Mouse (Mus musculus) liver, embryonic 15.5 days (tissue): ENCODE measurements around the gene Lrrc20. TPM values are rescaled to one million over a fixed set of nuclear protein-coding genes. Genes with fewer than 3 reads are reported as not detected.
"Not testable (repeated sequence)": the region's sequence is repeated elsewhere in the genome, so short reads cannot be mapped to it uniquely, and the experiment has no call there.

Source experiments
- ATAC-seq: fragments of 200-750 bp; cut with Nextera tagmentation; 2 replicates; pipeline ENCODE4 v1.8.0; 2017; ENCODE audit warnings: moderate number of reproducible peaks, mild to moderate bottlenecking, moderate library complexity; ENCODE audit not compliant: insufficient read depth
- H3K27ac ChIP-seq: fragments of 300-500 bp; sonication (generic); replicated peaks from 2 replicates; pipeline ENCODE4 v1.5.1; 2015; ENCODE audit warnings: mild to moderate bottlenecking, inconsistent platforms
- H3K27me3 ChIP-seq: fragments of 300-500 bp; sonication (generic); 2 replicates; pipeline ENCODE4 v1.6.1; 2015; ENCODE audit warnings: mild to moderate bottlenecking, inconsistent platforms
- H3K36me3 ChIP-seq: fragments of 300-500 bp; sonication (generic); replicated peaks from 2 replicates; pipeline ENCODE4 v1.6.1; 2015; ENCODE audit warnings: moderate library complexity, mild to moderate bottlenecking, inconsistent platforms
- H3K4me1 ChIP-seq: fragments of 300-500 bp; sonication (generic); replicated peaks from 2 replicates; pipeline ENCODE4 v1.6.1; 2015; ENCODE audit warnings: inconsistent platforms
- H3K4me2 ChIP-seq: fragments of 300-500 bp; sonication (generic); 2 replicates; pipeline ENCODE4 v1.6.1; 2015; ENCODE audit warnings: moderate library complexity, mild to moderate bottlenecking, inconsistent platforms
- H3K4me3 ChIP-seq: fragments of 300-500 bp; sonication (generic); replicated peaks from 2 replicates; pipeline ENCODE4 v1.5.1; 2015; ENCODE audit warnings: mild to moderate bottlenecking, inconsistent platforms
- H3K9ac ChIP-seq: fragments of 300-500 bp; sonication (generic); 2 replicates; pipeline ENCODE4 v1.6.1; 2015; ENCODE audit warnings: moderate library complexity, mild to moderate bottlenecking, inconsistent platforms
- H3K9me3 ChIP-seq: fragments of 300-500 bp; sonication (generic); replicated peaks from 2 replicates; pipeline ENCODE4 v1.6.1; 2016; ENCODE audit warnings: inconsistent platforms
- WGBS: fragments of 180-500 bp; shearing (Covaris S2); methylation state at CpG from one replicate; pipeline ENCODE4 v1.1.7; 2015; ENCODE audit warnings: mixed read lengths; ENCODE audit not compliant: insufficient replicate concordance; 5-methylcytosine and 5-hydroxymethylcytosine counted together
- polyA plus RNA-seq: library from polyadenylated mRNA; unstranded; fragments of >200 nt; fragmentation: Nextera tagmentation; extraction: Ambion mirVana; gene quantifications from 2 replicates; pipeline ENCODE4 v1.2.1, GENCODE M21; 2015

The Lrrc20 gene
- polyA plus RNA-seq, 1 experiment from 2014 or later, result 5.8 TPM

DNA sequence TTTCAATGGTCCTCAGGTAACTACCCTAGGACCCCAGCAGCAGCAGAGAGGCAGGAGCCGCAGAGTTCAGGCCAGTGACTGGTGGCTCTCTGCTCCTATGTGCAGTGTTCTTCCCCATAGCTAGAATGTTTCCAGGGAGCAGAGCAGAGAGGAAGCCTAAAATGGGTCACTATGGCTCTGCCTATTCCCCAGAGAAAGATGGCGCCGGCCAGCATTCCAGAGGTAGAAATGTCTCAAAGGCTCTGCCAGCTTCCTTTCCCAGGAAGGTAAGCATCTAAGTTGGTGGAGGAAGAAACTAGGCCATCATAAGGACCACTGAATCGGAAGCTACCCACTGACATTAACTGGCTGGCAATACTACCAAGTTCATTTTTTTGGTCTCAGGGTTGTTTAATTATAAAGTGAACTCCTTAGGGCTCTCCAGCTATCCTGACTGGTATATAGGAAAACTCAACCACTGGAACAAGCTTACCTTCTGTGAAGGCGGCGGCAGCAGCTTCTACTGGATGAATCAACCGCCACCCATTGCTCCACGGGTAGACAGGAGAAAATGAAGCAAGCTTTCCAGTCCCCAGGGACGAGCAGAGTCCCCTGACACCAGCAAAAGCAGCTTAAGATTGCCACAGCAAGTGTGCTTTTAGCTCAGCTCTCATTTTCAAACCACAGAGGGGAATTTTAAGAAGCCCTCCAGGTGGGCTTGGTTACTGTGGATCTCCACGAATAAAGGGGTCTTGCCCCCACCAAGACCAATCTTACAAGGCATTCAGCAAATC is 27.8 kb upstream of the Lrrc20 start:
- Histone ChIP-seq H3K4me1 (peaks cover 84% of the 10 kb centered on the region), H3K4me3 (no peak overlapping the region), H3K27ac (no peak overlapping the region), H3K4me2 (no peak overlapping the region), H3K27me3 (no peaks in the 10 kb centered on the region), H3K36me3 (peaks cover 42% of the 10 kb centered on the region), H3K9me3 (no peaks in the 10 kb centered on the region), H3K9ac (no peak overlapping the region)
- WGBS, result 76% methylated on average over 10 of the region's 10 CpGs
- ATAC-seq, result no peak

- peaks cover 79% of the 10 kb centered on the region for H3K4me1 ChIP-seq
- no peak overlapping the region for H3K4me3 ChIP-seq
- no peak for ATAC-seq
- H3K27me3 ChIP-seq, result no peaks in the 10 kb centered on the region
- peak overlapping the region; percentile 38; the same call in 1 of the 2 replicates for H3K4me2 ChIP-seq
- H3K36me3 ChIP-seq, result peaks cover 42% of the 10 kb centered on the region
- H3K9me3 ChIP-seq, result no peaks in the 10 kb centered on the region
- WGBS, result 31% methylated on average over 3 of the region's 3 CpGs
- H3K27ac ChIP-seq, result peak overlapping the region; percentile 2; the same call in 1 of the 2 replicates
- no peak overlapping the region for H3K9ac ChIP-seq
These were observed 26.8 kb upstream of the Lrrc20 start for GRCm38 (mm10) chr10:61448834-61449233.

GRCm38 (mm10) chr10:61451463-61451930 is 24.1 kb upstream of the Lrrc20 start:
- Histone ChIP-seq H3K4me3 (peak overlapping the region; percentile 99), H3K9ac (peak overlapping the region; percentile 90), H3K27ac (peak overlapping the region; percentile 91), H3K4me1 (peaks cover 54% of the 10 kb centered on the region), H3K9me3 (no peaks in the 10 kb centered on the region), H3K4me2 (peak overlapping the region; percentile 88), H3K27me3 (no peaks in the 10 kb centered on the region), H3K36me3 (peaks cover 40% of the 10 kb centered on the region)
- peak; percentile 50 for ATAC-seq
- under 1% methylated on average over 8 of the region's 8 CpGs for WGBS

DNA sequence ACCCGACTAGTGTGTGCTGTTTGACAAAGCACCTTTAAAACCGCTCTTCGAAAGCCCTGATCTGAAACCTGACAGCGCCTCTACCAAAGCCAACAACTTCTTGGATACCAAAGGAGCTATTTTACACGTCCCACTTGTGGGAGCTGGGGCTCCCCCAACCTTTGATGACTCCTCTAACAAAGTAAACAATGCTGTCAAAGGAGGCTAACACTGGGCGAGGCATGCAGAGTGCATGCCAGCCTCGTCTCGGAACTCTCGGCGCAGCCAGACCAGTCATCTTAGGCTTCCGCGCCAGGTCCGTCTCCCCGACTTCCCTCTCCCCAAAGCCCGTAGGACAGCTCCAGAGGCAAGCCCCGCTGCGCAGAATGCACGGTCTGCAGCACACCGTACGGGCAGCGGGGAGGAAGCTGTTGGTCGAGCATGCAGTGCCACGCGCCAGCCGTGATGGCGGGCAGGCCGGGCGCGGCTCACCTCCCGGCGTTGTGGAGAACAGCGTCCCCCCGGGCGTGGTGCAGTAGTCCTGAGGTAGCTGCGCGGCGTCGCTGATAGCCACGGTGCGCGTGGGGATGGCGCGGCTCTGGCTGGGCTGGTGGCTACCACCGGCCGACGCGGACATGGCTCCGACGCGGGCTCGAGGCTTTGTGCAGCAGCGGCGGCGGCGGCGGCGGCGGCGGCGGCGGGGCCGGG is 23.5 kb upstream of the Lrrc20 start:
- 0% methylated on average over 62 of the region's 62 CpGs for WGBS
- H3K27me3 ChIP-seq, result no peaks in the 10 kb centered on the region
- H3K4me1 ChIP-seq, result peaks cover 48% of the 10 kb centered on the region
- H3K27ac ChIP-seq, result peak overlapping the region; percentile 91
- peak overlapping the region; percentile 99 for H3K4me3 ChIP-seq
- ATAC-seq, result peak; percentile 53
- H3K4me2 ChIP-seq, result peak overlapping the region; percentile 88
- H3K9ac ChIP-seq, result peak overlapping the region; percentile 90
- peaks cover 34% of the 10 kb centered on the region for H3K36me3 ChIP-seq
- H3K9me3 ChIP-seq, result no peaks in the 10 kb centered on the region

DNA sequence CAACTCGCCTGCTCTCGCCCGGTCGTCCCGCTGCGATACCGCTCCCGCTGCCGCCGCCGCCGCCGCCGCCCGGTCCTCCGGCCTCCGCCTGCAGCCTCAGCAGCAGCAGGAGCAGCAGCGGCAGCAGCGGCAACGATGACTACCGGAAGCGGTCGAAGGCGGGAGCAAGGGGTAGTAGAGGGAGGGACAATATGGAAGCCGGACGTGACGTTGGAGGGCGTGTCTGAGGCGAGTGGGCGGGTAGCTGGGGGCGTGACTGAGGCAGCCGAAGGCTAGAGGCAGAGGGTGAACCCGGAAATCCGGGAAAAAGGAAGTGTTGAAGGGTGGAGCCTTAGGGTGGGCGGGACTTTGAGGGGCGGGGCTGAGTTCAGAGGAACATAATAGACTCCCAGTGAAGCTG is 23.0 kb upstream of the Lrrc20 start, which contains the start of gene Eif4ebp2:
Gene Eif4ebp2, minus strand, starts transcription at position 17 of the 400 bp plus-strand sequence.
- Histone ChIP-seq H3K9ac (peak within 1 kb of the TSS; percentile 90), H3K36me3 (peaks cover 29% of the 10 kb centered on the region), H3K4me3 (peak within 1 kb of the TSS; percentile 99), H3K4me1 (peaks cover 43% of the 10 kb centered on the region), H3K27me3 (no peaks in the 10 kb centered on the region), H3K9me3 (no peaks in the 10 kb centered on the region), H3K27ac (peak within 1 kb of the TSS; percentile 91), H3K4me2 (peak within 1 kb of the TSS; percentile 88)
- peak; percentile 94 for ATAC-seq
- WGBS, result under 1% methylated on average over 35 of the region's 36 CpGs

GRCm38 (mm10) chr10:61453171-61453570 is 22.4 kb upstream of the Lrrc20 start:
- Histone ChIP-seq H3K36me3 (peaks cover 24% of the 10 kb centered on the region), H3K4me1 (peaks cover 37% of the 10 kb centered on the region), H3K4me2 (peak overlapping the region; percentile 88; the same call in 1 of the 2 replicates)
- ATAC-seq, H3K9ac ChIP-seq, H3K9me3 ChIP-seq, H3K27me3 ChIP-seq, H3K27ac ChIP-seq, H3K4me3 ChIP-seq: not testable (repeated sequence)
- WGBS, result 45% methylated on average over 3 of the region's 3 CpGs

- no peak overlapping the region for H3K9ac ChIP-seq
- H3K9me3 ChIP-seq, result no peaks in the 10 kb centered on the region
- H3K4me3 ChIP-seq, result no peak overlapping the region
- no peak overlapping the region for H3K4me2 ChIP-seq
- WGBS, result 60% methylated on average over 3 of the region's 3 CpGs
- no peaks in the 10 kb centered on the region for H3K27me3 ChIP-seq
- peaks cover 4% of the 10 kb centered on the region for H3K4me1 ChIP-seq
- H3K27ac ChIP-seq, result no peak overlapping the region
- no peak for ATAC-seq
- no peaks in the 10 kb centered on the region for H3K36me3 ChIP-seq
These were observed 18.4 kb upstream of the Lrrc20 start for GRCm38 (mm10) chr10:61457182-61457581.

- no peaks in the 10 kb centered on the region for H3K36me3 ChIP-seq
- no peak overlapping the region for H3K9ac ChIP-seq
- ATAC-seq, result peak; percentile 82
- H3K27me3 ChIP-seq, result peaks cover 10% of the 10 kb centered on the region
- peak overlapping the region; percentile 58; the same call in 1 of the 2 replicates for H3K27ac ChIP-seq
- WGBS, result 41% methylated on average over 4 of the region's 4 CpGs
- no peaks in the 10 kb centered on the region for H3K9me3 ChIP-seq
- H3K4me3 ChIP-seq, result no peak overlapping the region
- H3K4me2 ChIP-seq, result peak overlapping the region; percentile 5; the same call in 1 of the 2 replicates
- peaks cover 34% of the 10 kb centered on the region for H3K4me1 ChIP-seq
These were observed 10.6 kb upstream of the Lrrc20 start for GRCm38 (mm10) chr10:61465009-61465408.

DNA sequence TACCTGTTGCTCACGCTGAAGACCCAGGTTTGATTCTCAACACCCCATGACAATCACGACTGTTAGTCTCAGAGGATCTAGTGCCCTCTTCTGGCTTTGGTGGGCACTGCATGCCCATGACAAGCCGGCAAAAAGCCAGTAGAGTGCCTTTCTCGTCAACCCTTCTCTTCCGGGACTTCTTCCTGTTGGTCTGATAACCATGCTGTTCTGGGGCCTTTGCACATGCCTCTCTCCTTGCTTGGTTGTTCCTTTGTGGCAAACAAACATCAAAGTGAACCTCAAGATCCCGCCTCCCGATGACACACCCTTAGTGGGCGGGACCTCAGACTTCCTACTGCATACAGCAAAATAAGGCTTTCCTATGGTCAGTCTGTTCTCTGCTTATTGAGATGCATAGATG is 9.4 kb upstream of the Lrrc20 start:
- H3K4me2 ChIP-seq, result peak overlapping the region; percentile 41
- H3K9me3 ChIP-seq, result no peaks in the 10 kb centered on the region
- peaks cover 34% of the 10 kb centered on the region for H3K4me1 ChIP-seq
- no peak overlapping the region for H3K9ac ChIP-seq
- 0 out of 2 replicates have a peak, but pooled peaks have one; percentile 26 for ATAC-seq
- WGBS, result 46% methylated on average over 8 of the region's 8 CpGs
- H3K27ac ChIP-seq, result no peak overlapping the region
- H3K36me3 ChIP-seq, result no peaks in the 10 kb centered on the region
- 0 out of 2 replicates have a peak overlapping the region, but pooled peaks have one; percentile 3 for H3K4me3 ChIP-seq
- peaks cover 19% of the 10 kb centered on the region for H3K27me3 ChIP-seq

DNA sequence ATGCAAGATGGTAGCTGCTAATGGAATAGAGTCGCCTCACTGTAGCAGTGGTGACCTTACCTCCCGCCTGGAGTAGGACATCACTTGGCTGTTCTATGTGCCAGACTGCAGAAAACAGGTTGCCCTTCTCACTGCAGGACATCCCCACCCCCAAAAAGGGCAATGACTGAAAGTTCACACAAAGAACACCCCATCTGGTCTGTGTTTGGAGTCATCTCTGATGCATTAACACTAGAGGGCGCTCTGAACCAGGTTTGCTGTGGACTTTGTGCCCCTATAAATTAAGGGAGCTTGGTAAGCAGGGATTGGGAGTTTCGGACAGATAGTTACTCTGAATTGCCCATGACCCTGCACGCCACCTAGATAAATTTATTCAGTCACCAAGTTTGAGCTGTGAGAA is 8.7 kb upstream of the Lrrc20 start:
- H3K4me2 ChIP-seq, result no peak overlapping the region
- no peaks in the 10 kb centered on the region for H3K9me3 ChIP-seq
- no peak overlapping the region for H3K9ac ChIP-seq
- ATAC-seq, result peak; percentile 39; the same call in 1 of the 2 replicates
- peaks cover 34% of the 10 kb centered on the region for H3K4me1 ChIP-seq
- H3K27ac ChIP-seq, result no peak overlapping the region
- WGBS, result 21% methylated on average over 5 of the region's 5 CpGs
- no peak overlapping the region for H3K4me3 ChIP-seq
- peaks cover 19% of the 10 kb centered on the region for H3K27me3 ChIP-seq
- H3K36me3 ChIP-seq, result no peaks in the 10 kb centered on the region

- H3K4me2 ChIP-seq, result no peak overlapping the region
- no peak overlapping the region for H3K27ac ChIP-seq
- no peak for ATAC-seq
- peaks cover 19% of the 10 kb centered on the region for H3K27me3 ChIP-seq
- no peak overlapping the region for H3K9ac ChIP-seq
- 39% methylated on average over 7 of the region's 7 CpGs for WGBS
- no peaks in the 10 kb centered on the region for H3K9me3 ChIP-seq
- H3K4me1 ChIP-seq, result peaks cover 34% of the 10 kb centered on the region
- no peak overlapping the region for H3K4me3 ChIP-seq
- no peaks in the 10 kb centered on the region for H3K36me3 ChIP-seq
These were observed 6.7 kb upstream of the Lrrc20 start for GRCm38 (mm10) chr10:61468900-61469299.
